Mouse (Mus musculus) embryonic facial prominence, embryonic 14.5 days (tissue): ENCODE measurements around the gene Zbtb22. TPM values are rescaled to one million over a fixed set of nuclear protein-coding genes. Genes with fewer than 3 reads are reported as not detected.

Experiments used
- ATAC-seq: fragments of 200-750 bp; cut with Nextera tagmentation; 2 replicates; pipeline ENCODE4 v1.8.0; 2017; ENCODE audit warnings: low read depth, moderate number of reproducible peaks, moderate TSS enrichment
- DNase-seq: peaks from one replicate; pipeline ENCODE4 v3.0.0-alpha.2; 2015; ENCODE audit warnings: low spot score
- H3K27ac ChIP-seq: fragments of 300-500 bp; sonication (generic); replicated peaks from 2 replicates; pipeline ENCODE4 v1.5.1; 2014; ENCODE audit warnings: low read depth, mild to moderate bottlenecking, low read length, moderate library complexity
- H3K27me3 ChIP-seq: fragments of 300-500 bp; sonication (generic); replicated peaks from 2 replicates; pipeline ENCODE4 v1.6.1; 2014; ENCODE audit warnings: low read length; ENCODE audit not compliant: control insufficient read depth, insufficient read depth
- H3K36me3 ChIP-seq: fragments of 300-500 bp; sonication (generic); 2 replicates; pipeline ENCODE4 v1.6.1; 2014; ENCODE audit warnings: low read length, mixed read lengths; ENCODE audit not compliant: control insufficient read depth, insufficient read depth
- H3K4me1 ChIP-seq: fragments of 300-500 bp; sonication (generic); 2 replicates; pipeline ENCODE4 v1.6.1; 2014; ENCODE audit warnings: antibody characterized with exemption, low read length; ENCODE audit not compliant: control insufficient read depth, insufficient read depth
- H3K4me2 ChIP-seq: fragments of 300-500 bp; sonication (generic); 2 replicates; pipeline ENCODE4 v1.6.1; 2014; ENCODE audit warnings: low read depth, mild to moderate bottlenecking, low read length, moderate library complexity, mixed read lengths
- H3K4me3 ChIP-seq: fragments of 300-500 bp; sonication (generic); 2 replicates; pipeline ENCODE4 v1.5.1; 2014; ENCODE audit warnings: low read depth, mild to moderate bottlenecking, low read length
- H3K9ac ChIP-seq: fragments of 300-500 bp; sonication (generic); 2 replicates; pipeline ENCODE4 v1.6.1; 2014; ENCODE audit warnings: low read depth, mild to moderate bottlenecking, low read length, moderate library complexity, mixed read lengths
- H3K9me3 ChIP-seq: fragments of 300-500 bp; sonication (generic); 2 replicates; pipeline ENCODE4 v1.6.1; 2016; ENCODE audit warnings: low read length; ENCODE audit not compliant: control insufficient read depth
- WGBS: fragments of 180-500 bp; shearing (Covaris S2); extraction: QIAGEN DNeasy Blood & Tissue Kit; methylation state at CpG from one replicate; pipeline ENCODE4 v1.1.7; 2014; 5-methylcytosine and 5-hydroxymethylcytosine counted together
- polyA plus RNA-seq: library from polyadenylated mRNA; unstranded; fragments of >200 nt; fragmentation: Nextera tagmentation; extraction: Ambion mirVana; gene quantifications from 2 replicates; pipeline ENCODE4 v1.2.1, GENCODE M21; 2014

Gene Zbtb22
- polyA plus RNA-seq, 1 experiment from 2014 or later = 8.9 TPM

- Histone ChIP-seq H3K27ac (no peak overlapping the region), H3K4me1 (peaks cover 12% of the 10 kb centered on the region), H3K9ac (peak overlapping the region; percentile 79; the same call in 1 of the 2 replicates), H3K27me3 (no peaks in the 10 kb centered on the region), H3K4me2 (0 out of 2 replicates have a peak overlapping the region, but pooled peaks have one; percentile 96), H3K9me3 (no peaks in the 10 kb centered on the region), H3K4me3 (no peak overlapping the region), H3K36me3 (peaks cover 37% of the 10 kb centered on the region)
- DNase-seq = no peak
- no peak for ATAC-seq
- 89% methylated on average over 11 of the region's 11 CpGs for WGBS
Observed at GRCm38 (mm10) chr17:33931947-33932346, 16.2 kb downstream of the Zbtb22 start.

- Histone ChIP-seq H3K27me3 (no peaks in the 10 kb centered on the region), H3K27ac (no peak overlapping the region), H3K9me3 (no peaks in the 10 kb centered on the region), H3K4me2 (no peak overlapping the region), H3K4me1 (peaks cover 12% of the 10 kb centered on the region), H3K4me3 (no peak overlapping the region), H3K9ac (no peak overlapping the region), H3K36me3 (peaks cover 38% of the 10 kb centered on the region)
- DNase-seq (no peak), ATAC-seq (no peak)
- 75% methylated on average over 14 of the region's 14 CpGs for WGBS
Observed at GRCm38 (mm10) chr17:33932448-33932847, 16.7 kb downstream of the Zbtb22 start.

GRCm38 (mm10) chr17:33932970-33933369 lies 17.3 kb downstream of the Zbtb22 start:
- no peaks in the 10 kb centered on the region for H3K27me3 ChIP-seq
- no peak overlapping the region for H3K27ac ChIP-seq
- no peak for DNase-seq
- ATAC-seq = no peak
- H3K9me3 ChIP-seq = no peaks in the 10 kb centered on the region
- WGBS = 83% methylated on average over 15 of the region's 15 CpGs
- peaks cover 40% of the 10 kb centered on the region for H3K36me3 ChIP-seq
- H3K4me1 ChIP-seq = peaks cover 12% of the 10 kb centered on the region
- H3K9ac ChIP-seq = 0 out of 2 replicates have a peak overlapping the region, but pooled peaks have one; percentile 8
- H3K4me3 ChIP-seq = no peak overlapping the region
- no peak overlapping the region for H3K4me2 ChIP-seq

DNA sequence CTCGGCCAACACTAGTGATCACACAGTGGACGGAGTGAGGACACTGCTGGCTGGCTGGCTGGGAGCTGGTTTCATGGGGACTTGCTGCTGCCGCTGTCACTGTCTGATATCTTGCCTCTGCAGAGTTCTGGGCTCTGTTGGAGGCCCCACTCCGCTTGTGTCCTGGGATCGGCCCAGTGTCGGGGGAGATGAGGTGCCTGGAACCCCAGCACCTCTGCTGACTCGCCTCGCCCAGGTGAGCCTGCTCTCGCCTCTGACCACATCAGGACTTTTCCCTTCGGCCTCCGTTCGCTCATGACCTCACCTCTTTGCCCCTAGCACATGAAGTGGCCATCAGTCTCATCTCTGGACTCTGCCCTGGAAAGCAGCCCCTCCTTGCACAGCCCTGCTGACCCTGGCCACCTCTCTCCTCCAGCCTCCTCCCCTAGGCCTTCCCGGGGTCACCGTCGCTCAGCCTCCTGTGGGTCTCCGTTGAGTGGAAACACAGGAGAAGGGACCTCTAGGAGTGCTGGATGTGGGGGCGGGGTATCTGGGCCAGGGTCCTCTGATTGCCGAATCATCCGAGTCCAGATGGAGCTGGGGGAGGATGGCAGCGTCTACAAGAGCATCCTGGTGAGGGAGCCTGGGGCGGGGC lies 19.8 kb downstream of the Zbtb22 start:
- H3K9me3 ChIP-seq = no peaks in the 10 kb centered on the region
- 89% methylated on average over 20 of the region's 21 CpGs for WGBS
- no peak overlapping the region for H3K27ac ChIP-seq
- no peak overlapping the region for H3K9ac ChIP-seq
- H3K27me3 ChIP-seq = no peaks in the 10 kb centered on the region
- ATAC-seq (no peak), DNase-seq (no peak)
- H3K4me3 ChIP-seq = no peak overlapping the region
- H3K4me2 ChIP-seq = no peak overlapping the region
- H3K36me3 ChIP-seq = peaks cover 49% of the 10 kb centered on the region
- H3K4me1 ChIP-seq = peaks cover 12% of the 10 kb centered on the region

DNA sequence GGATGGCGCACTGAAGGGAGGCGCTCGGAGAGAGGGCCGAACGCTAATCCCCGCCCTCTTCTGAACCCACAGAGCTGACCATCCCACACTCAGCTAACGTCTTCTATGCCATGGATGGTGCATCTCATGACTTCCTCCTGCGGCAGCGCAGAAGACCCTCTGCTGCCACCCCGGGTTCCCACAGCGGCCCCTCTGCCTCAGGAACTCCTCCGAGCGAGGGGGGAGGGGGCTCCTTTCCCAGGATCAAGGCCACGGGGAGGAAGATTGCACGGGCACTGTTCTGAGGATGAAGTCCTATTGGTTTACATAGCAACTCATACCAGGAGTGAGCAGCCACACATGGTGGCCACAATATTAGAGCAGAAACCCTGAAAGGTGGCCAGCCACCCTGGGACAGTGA lies 21.3 kb downstream of the Zbtb22 start:
- peaks cover 51% of the 10 kb centered on the region for H3K36me3 ChIP-seq
- H3K9ac ChIP-seq = no peak overlapping the region
- H3K9me3 ChIP-seq = no peaks in the 10 kb centered on the region
- H3K4me1 ChIP-seq = peaks cover 12% of the 10 kb centered on the region
- 86% methylated on average over 14 of the region's 15 CpGs for WGBS
- no peak overlapping the region for H3K4me2 ChIP-seq
- no peak overlapping the region for H3K4me3 ChIP-seq
- no peak for DNase-seq
- no peak for ATAC-seq
- H3K27me3 ChIP-seq = no peaks in the 10 kb centered on the region
- H3K27ac ChIP-seq = no peak overlapping the region

GRCm38 (mm10) chr17:33938783-33939182 lies 23.1 kb downstream of the Zbtb22 start:
- Histone ChIP-seq H3K9me3 (no peaks in the 10 kb centered on the region), H3K4me1 (peaks cover 12% of the 10 kb centered on the region), H3K36me3 (peaks cover 51% of the 10 kb centered on the region), H3K27ac (no peak overlapping the region), H3K4me3 (no peak overlapping the region), H3K4me2 (peak overlapping the region; percentile 77; the same call in 1 of the 2 replicates), H3K9ac (no peak overlapping the region), H3K27me3 (no peaks in the 10 kb centered on the region)
- whole genome bisulfite sequencing = 85% methylated on average over 11 of the region's 11 CpGs
- ATAC-seq (no peak), DNase-seq (no peak)

- Histone ChIP-seq H3K36me3 (peaks cover 61% of the 10 kb centered on the region), H3K27me3 (no peaks in the 10 kb centered on the region), H3K9ac (peak within 1 kb of the TSS; percentile 79), H3K27ac (no peak within 1 kb of the TSS), H3K4me2 (peak within 1 kb of the TSS; percentile 89), H3K9me3 (no peaks in the 10 kb centered on the region), H3K4me1 (peaks cover 12% of the 10 kb centered on the region), H3K4me3 (peak within 1 kb of the TSS; percentile 87)
- ATAC-seq (peak; percentile 93), DNase-seq (peak; percentile 96)
- whole genome bisulfite sequencing = under 1% methylated on average over 36 of the region's 36 CpGs
Observed at GRCm38 (mm10) chr17:33940206-33940805, 24.6 kb downstream of the Zbtb22 start, which contains the start of the genes Pfdn6 and Wdr46. Gene Pfdn6 (minus strand): TSS chr17:33940343. Gene Wdr46 (plus strand): TSS chr17:33940660.

DNA sequence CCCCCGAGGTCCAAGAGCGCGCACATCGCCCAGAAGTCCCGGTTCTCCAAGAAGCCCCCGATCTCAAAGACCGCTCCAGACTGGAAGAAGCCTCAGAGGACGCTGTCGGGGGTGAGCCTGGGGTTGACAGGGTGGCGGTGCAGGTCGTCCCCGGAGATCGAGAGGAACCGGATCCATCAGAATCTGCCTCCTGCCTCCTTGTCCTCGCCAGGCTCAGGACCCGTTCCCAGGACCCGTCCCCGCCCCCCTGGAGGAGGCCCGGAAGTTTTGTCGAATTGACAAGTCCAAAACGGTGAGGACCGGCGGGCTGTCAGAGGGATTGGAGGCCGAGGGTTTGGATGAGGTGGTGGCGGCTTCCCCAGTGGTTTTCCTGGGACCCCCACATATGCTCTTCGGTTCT lies 25.3 kb downstream of the Zbtb22 start:
- no peak overlapping the region for H3K27ac ChIP-seq
- WGBS = under 1% methylated on average over 14 of the region's 26 CpGs
- ATAC-seq = no peak

More for the DNA sequence above, 25.3 kb downstream of the Zbtb22 start:
- Histone ChIP-seq H3K9ac (peak overlapping the region; percentile 79), H3K36me3 (peaks cover 58% of the 10 kb centered on the region), H3K27me3 (no peaks in the 10 kb centered on the region), H3K9me3 (no peaks in the 10 kb centered on the region), H3K4me1 (peaks cover 12% of the 10 kb centered on the region), H3K4me2 (peak overlapping the region; percentile 89), H3K4me3 (peak overlapping the region; percentile 87)
- no peak for DNase-seq
